Mouse (Mus musculus): ENCODE measurements around the gene Ccdc62. TPM values are rescaled to one million over a fixed set of nuclear protein-coding genes. Genes with fewer than 3 reads are reported as not detected.

The Ccdc62 gene
- polyA plus RNA-seq, 1 experiment from 2014 or later = 5.1 TPM

DNA sequence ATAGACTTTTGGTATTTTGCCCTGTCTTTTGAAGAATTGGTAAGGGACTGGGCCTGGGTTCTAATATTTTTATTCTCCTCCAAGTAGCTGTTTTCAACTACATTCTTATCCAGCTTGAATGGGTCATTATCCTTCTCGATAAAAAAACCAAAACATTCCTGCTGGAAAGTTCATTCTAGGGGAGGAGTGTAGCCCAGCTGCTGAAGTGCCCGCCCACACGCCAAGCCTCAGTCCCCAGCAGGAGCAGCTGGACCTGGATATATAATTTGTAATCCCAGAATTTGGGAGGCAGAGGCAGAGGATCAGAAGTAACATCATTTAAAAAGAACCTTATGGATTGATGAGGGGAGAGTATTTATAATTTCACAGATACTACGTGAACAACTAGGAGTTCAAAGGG lies 16.1 kb downstream of the Ccdc62 start:
- WGBS = 73% methylated on average over 4 of the region's 4 CpGs
- H3K4me3 ChIP-seq (replicated peaks) = no peak overlapping the region
- H3K4me2 ChIP-seq (replicated peaks) = no peak overlapping the region
- no peak for ATAC-seq
- no peaks in the 10 kb centered on the region for H3K4me1 ChIP-seq (replicated peaks)
- no peak overlapping the region for H3K27ac ChIP-seq
- H3K9me3 ChIP-seq = no peaks in the 10 kb centered on the region
- no peaks in the 10 kb centered on the region for H3K36me3 ChIP-seq
- no peaks in the 10 kb centered on the region for H3K27me3 ChIP-seq
- H3K9ac ChIP-seq (replicated peaks) = no peak overlapping the region

DNA sequence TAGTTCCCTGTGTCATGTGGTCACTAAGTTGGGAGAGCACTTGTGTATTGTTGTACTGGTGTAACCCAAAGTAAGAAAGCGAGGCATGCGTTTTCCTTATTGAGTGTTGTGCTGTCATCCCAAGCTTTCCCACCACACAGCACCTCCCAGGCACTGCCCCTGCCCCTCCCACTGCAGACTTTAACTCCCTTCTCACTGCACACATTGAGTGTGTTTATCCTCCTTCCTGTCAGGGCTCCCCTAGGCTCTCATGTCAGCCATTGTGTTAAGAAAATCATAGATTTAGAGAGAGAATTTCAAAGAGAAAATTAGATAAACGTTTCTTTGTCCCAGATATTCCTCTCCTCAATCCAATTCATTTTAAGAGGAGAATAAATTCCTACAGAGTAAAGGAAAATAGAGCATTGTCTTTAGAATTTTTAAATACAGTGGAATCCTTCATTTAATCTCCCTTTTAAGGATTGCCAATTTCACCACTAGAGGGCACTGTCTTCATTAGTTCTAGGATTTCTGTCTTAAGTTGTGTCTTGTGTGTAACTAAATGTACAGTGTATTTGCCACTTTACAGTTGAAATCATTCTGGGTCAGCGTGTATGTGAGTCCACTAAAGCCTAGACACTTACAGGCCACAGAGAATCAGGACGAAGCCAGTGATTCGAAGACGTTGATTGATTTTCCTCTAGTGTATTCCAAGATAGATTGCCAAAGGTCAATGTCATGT lies 16.7 kb downstream of the Ccdc62 start:
- H3K4me1 ChIP-seq (replicated peaks) = no peaks in the 10 kb centered on the region
- no peaks in the 10 kb centered on the region for H3K27me3 ChIP-seq
- H3K4me3 ChIP-seq (replicated peaks) = no peak overlapping the region
- H3K9ac ChIP-seq (replicated peaks) = no peak overlapping the region
- no peak overlapping the region for H3K27ac ChIP-seq
- ATAC-seq = no peak
- H3K36me3 ChIP-seq = no peaks in the 10 kb centered on the region
- no peak overlapping the region for H3K4me2 ChIP-seq (replicated peaks)
- 59% methylated on average over 7 of the region's 7 CpGs for WGBS
- H3K9me3 ChIP-seq = no peaks in the 10 kb centered on the region

DNA sequence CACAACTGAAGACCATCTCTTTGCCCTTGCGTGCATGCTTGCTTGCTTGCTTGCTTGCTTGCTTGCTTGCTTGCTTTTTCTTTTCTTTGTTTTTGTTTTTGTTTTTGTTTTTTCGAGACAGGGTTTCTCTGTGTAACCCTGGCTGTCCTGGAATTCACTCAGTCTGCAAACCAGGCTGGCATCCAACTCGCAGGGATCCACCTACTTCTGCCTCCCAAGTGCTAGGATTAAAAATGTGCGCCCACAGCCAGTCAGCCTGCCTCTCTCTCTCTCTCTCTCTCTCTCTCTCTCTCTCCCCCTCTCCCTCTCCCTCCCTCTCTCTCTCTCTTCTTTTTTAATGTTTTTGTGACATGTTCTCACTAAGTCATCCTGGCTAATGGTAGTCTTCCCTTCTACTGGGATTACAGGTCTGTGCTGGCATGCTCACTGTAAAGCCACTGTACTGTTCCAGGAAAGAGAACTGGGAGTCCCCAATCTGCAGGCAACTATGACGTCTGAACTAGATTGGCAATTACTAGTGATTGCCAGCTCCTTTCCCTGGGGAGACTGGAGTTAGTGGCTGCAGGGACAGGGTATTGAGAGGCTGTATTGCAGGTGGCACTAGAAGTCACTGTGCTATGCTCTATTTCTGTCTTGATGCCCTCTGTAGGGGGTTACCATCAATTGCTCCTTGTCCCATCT lies 22.0 kb downstream of the Ccdc62 start:
- Histone ChIP-seq H3K9ac (replicated peaks) (no peak overlapping the region), H3K36me3 (no peaks in the 10 kb centered on the region), H3K4me2 (replicated peaks) (no peak overlapping the region), H3K27ac (no peak overlapping the region), H3K4me1 (replicated peaks) (no peaks in the 10 kb centered on the region), H3K4me3 (replicated peaks) (no peak overlapping the region), H3K27me3 (no peaks in the 10 kb centered on the region), H3K9me3 (no peaks in the 10 kb centered on the region)
- 63% methylated on average over 5 of the region's 5 CpGs for WGBS
- no peak for ATAC-seq

DNA sequence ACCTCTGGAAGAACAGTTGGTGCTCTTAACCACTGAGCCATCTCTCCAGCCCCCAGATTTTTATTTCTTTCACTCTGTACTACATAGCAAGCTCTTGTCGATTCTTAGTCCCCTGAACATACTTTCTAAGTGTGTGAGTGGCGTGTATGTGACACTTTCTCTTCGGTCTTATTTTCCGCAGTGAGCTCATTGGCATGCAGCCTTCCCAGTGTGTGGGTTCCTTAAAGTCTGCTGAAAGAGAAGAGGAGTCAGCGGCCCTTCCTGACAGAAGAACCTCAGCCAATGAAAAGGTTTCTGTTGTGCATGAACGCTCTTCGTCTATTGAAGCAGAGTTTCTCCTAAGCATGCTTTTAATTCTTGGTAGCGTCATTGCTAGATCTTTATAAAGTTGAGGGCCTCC lies 26.7 kb downstream of the Ccdc62 start:
- Histone ChIP-seq H3K27ac (no peak overlapping the region), H3K36me3 (no peaks in the 10 kb centered on the region), H3K4me1 (replicated peaks) (no peaks in the 10 kb centered on the region), H3K27me3 (no peaks in the 10 kb centered on the region), H3K9ac (replicated peaks) (no peak overlapping the region), H3K9me3 (no peaks in the 10 kb centered on the region), H3K4me2 (replicated peaks) (no peak overlapping the region), H3K4me3 (replicated peaks) (no peak overlapping the region)
- WGBS = 76% methylated on average over 8 of the region's 8 CpGs
- no peak for ATAC-seq

DNA sequence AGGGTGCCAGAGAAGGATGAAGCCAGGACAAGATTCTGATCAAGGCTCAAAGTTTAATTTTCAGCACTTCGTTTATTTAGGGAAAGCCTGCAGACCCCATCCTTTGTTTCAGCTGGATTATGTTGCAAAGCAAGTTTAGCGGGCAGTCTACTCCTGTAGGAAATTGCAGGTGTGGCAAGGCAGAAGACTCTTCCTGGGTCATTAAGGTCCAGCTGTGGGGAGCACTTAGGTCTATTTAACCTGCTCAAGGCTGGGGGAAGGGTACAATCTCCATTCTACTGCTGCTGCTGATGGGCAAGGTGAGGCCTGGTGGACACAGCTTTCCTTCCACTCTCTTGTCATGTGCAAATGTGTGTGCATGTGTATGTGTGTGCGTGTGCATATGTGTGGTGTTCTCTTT lies 28.5 kb downstream of the Ccdc62 start:
- no peaks in the 10 kb centered on the region for H3K27me3 ChIP-seq
- ATAC-seq = no peak
- H3K9me3 ChIP-seq = no peaks in the 10 kb centered on the region
- no peak overlapping the region for H3K4me2 ChIP-seq (replicated peaks)
- H3K9ac ChIP-seq (replicated peaks) = no peak overlapping the region
- H3K27ac ChIP-seq = no peak overlapping the region
- no peak overlapping the region for H3K4me3 ChIP-seq (replicated peaks)
- WGBS = 82% methylated on average over 3 of the region's 3 CpGs
- H3K4me1 ChIP-seq (replicated peaks) = no peaks in the 10 kb centered on the region
- H3K36me3 ChIP-seq = no peaks in the 10 kb centered on the region

DNA sequence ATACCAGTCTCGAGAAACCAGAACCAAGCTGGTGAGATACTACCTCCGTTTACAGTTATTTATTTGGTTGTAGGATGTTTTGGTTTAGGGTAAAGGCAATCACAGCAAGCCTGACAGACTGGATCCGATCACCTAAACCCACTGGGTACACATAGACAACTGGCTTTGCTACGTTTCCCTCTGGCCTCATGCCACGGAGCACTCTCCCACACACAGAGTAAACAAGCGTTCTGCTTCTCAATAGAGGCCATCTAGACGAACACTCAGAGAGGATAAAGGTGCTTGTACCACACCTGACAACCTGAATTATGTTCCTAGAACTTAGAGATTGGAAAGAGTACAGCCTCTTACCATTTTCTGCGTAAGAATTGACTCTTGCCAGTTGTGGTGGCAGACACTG lies 29.6 kb downstream of the Ccdc62 start:
- ATAC-seq = no peak
- H3K27me3 ChIP-seq = no peaks in the 10 kb centered on the region
- no peak overlapping the region for H3K4me2 ChIP-seq (replicated peaks)
- no peak overlapping the region for H3K4me3 ChIP-seq (replicated peaks)
- 86% methylated on average over 8 of the region's 8 CpGs for WGBS
- H3K9me3 ChIP-seq = no peaks in the 10 kb centered on the region
- H3K27ac ChIP-seq = no peak overlapping the region
- no peaks in the 10 kb centered on the region for H3K36me3 ChIP-seq
- no peak overlapping the region for H3K9ac ChIP-seq (replicated peaks)
- no peaks in the 10 kb centered on the region for H3K4me1 ChIP-seq (replicated peaks)

DNA sequence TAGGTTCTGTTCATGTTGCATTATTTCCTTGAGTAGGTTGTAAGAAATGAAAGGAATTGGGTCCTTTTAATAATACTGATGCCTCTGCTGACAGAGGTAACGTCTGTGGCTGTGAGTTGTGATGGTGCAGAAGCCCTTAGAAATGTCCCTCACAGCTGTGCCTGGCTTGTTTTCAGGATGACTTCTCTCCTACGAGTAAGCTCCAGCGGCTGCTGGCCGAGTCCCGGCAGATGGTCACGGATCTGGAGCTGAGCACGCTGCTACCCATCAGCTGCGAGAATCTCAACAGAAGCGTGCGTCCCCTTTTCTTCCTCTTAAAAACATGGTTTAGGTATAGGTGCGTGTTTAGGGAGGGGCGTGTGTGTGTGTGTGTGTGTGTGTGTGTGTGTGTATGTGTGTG lies 30.6 kb downstream of the Ccdc62 start:
- Histone ChIP-seq H3K9ac (replicated peaks) (no peak overlapping the region), H3K36me3 (no peaks in the 10 kb centered on the region), H3K27ac (no peak overlapping the region), H3K4me2 (replicated peaks) (no peak overlapping the region), H3K9me3 (no peaks in the 10 kb centered on the region), H3K27me3 (no peaks in the 10 kb centered on the region), H3K4me3 (replicated peaks) (no peak overlapping the region), H3K4me1 (replicated peaks) (no peaks in the 10 kb centered on the region)
- ATAC-seq = no peak
- WGBS = 86% methylated on average over 12 of the region's 12 CpGs

DNA sequence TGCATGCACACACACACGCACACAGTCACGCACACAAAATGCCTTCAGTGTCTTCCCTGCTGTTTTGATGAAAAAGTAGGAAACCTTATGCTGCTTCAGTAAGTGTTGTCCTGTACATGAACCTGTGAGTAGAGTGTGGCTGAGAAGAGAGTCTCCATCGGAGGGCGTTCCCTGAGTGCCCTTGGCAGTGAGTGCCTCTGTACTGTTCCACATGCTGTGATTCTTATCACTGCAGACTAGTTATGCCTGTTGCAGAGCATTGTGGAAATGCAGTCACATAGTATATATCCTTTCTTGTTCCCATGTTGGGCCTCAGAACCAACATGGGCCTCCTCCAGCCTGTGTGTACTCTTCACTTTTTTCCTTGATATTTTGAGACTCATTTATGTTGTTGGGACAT lies 33.7 kb downstream of the Ccdc62 start:
- Histone ChIP-seq H3K9ac (replicated peaks) (no peak overlapping the region), H3K27ac (no peak overlapping the region), H3K4me1 (replicated peaks) (no peaks in the 10 kb centered on the region), H3K36me3 (no peaks in the 10 kb centered on the region), H3K27me3 (no peaks in the 10 kb centered on the region), H3K4me2 (replicated peaks) (no peak overlapping the region), H3K4me3 (replicated peaks) (no peak overlapping the region), H3K9me3 (no peaks in the 10 kb centered on the region)
- 97% methylated on average over 4 of the region's 4 CpGs for WGBS
- no peak for ATAC-seq

DNA sequence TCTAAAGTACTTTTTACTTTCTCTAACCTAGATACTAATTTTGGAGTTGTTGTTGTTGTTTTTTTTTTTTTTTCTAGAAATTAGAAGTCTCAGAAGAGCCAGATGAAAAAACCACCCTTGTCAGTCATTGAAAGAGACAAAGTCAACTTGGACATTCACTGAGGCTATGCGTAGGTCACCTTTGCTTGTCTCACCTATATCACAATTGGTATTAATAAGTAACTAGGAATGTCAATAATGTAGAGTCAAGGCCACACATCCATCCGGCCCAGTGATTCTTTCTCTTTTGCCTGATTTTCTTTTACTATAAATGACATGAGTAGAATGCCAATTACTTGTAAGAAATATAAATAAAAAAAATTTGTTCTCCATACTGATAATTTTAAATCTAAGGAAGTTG lies 36.3 kb downstream of the Ccdc62 start:
- no peaks in the 10 kb centered on the region for H3K9me3 ChIP-seq
- WGBS = 96% methylated on average over 2 of the region's 2 CpGs
- H3K27ac ChIP-seq = no peak overlapping the region
- H3K4me3 ChIP-seq (replicated peaks) = no peak overlapping the region
- H3K36me3 ChIP-seq = no peaks in the 10 kb centered on the region
- H3K27me3 ChIP-seq = no peaks in the 10 kb centered on the region
- no peak overlapping the region for H3K4me2 ChIP-seq (replicated peaks)
- no peak for ATAC-seq
- H3K9ac ChIP-seq (replicated peaks) = no peak overlapping the region
- no peaks in the 10 kb centered on the region for H3K4me1 ChIP-seq (replicated peaks)

DNA sequence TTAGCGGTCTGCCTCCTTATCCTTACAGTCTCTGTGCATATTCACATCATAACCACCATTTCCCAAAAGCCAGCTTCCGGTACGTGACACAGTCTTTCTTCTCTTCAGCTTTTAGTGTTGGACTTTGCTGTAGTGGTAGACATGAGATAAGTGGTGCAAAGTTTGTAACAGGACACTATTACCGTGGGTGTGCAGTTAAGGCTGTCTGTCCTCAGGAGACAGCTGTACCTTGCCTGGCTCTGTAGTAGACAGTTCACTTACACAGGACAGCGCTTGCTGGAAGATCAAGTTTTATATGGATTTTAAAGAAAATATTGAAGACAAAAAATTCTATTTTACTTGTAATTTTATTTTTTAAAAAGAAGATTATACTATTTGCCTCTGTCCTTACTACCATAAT lies 38.0 kb downstream of the Ccdc62 start:
- no peak overlapping the region for H3K27ac ChIP-seq
- 91% methylated on average over 5 of the region's 5 CpGs for WGBS
- no peaks in the 10 kb centered on the region for H3K36me3 ChIP-seq
- no peaks in the 10 kb centered on the region for H3K27me3 ChIP-seq
- H3K9ac ChIP-seq (replicated peaks) = no peak overlapping the region
- H3K4me1 ChIP-seq (replicated peaks) = 0 out of 2 replicates have a peak, but pooled peaks cover 5% of the 10 kb centered on the region
- H3K4me3 ChIP-seq (replicated peaks) = no peak overlapping the region
- no peaks in the 10 kb centered on the region for H3K9me3 ChIP-seq
- no peak for ATAC-seq
- H3K4me2 ChIP-seq (replicated peaks) = no peak overlapping the region

DNA sequence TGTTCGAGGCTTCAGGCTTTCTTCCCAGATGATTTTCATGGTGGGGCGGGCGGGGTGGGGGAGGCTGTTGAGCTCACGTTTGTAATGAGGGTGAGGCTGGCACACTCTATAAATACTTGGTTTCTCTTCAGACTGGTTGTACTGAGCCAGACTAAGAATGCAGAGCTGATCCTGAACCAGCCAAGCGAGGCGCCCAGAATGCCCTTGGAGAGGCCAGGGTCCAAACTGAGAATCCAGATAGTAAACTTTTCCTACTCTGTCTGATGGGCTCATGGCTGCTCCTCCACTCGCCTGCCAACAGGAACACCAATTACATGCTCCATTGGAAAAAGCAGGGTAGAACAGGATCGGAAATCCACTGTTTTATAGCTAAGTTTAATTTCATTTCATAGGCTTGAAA lies 38.7 kb downstream of the Ccdc62 start:
- WGBS = 71% methylated on average over 8 of the region's 8 CpGs
- no peak overlapping the region for H3K4me2 ChIP-seq (replicated peaks)
- ATAC-seq = no peak
- H3K36me3 ChIP-seq = no peaks in the 10 kb centered on the region
- no peaks in the 10 kb centered on the region for H3K9me3 ChIP-seq
- no peaks in the 10 kb centered on the region for H3K27me3 ChIP-seq
- H3K4me3 ChIP-seq (replicated peaks) = no peak overlapping the region
- no peak overlapping the region for H3K27ac ChIP-seq
- peaks cover 7% of the 10 kb centered on the region; the same call in 1 of the 2 replicates for H3K4me1 ChIP-seq (replicated peaks)
- no peak overlapping the region for H3K9ac ChIP-seq (replicated peaks)

DNA sequence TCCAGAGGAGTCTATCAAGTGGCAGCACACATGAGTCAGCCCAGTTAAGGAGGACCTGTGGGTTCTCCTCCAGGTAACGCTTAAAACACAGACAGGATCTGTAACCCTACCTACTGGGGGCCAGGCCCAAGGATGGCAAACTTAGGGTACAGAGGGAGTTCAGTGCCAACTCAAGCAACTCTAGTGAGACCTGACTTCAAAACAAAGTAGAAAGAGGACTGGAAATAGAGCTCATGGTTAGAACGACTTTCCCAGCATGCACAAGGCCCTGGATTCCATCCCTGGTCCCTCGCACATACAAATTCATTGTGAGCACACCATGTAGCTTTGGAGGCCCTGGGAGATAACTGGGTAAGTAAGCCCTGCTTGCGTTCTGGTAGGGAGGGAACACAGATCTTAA lies 40.1 kb downstream of the Ccdc62 start:
- peaks cover 10% of the 10 kb centered on the region for H3K27me3 ChIP-seq
- H3K4me1 ChIP-seq (replicated peaks) = peaks cover 19% of the 10 kb centered on the region
- ATAC-seq = no peak
- WGBS = 88% methylated on average over 4 of the region's 4 CpGs
- no peaks in the 10 kb centered on the region for H3K9me3 ChIP-seq
- H3K4me2 ChIP-seq (replicated peaks) = no peak overlapping the region
- no peak overlapping the region for H3K9ac ChIP-seq (replicated peaks)
- H3K36me3 ChIP-seq = no peaks in the 10 kb centered on the region
- no peak overlapping the region for H3K27ac ChIP-seq
- H3K4me3 ChIP-seq (replicated peaks) = no peak overlapping the region

DNA sequence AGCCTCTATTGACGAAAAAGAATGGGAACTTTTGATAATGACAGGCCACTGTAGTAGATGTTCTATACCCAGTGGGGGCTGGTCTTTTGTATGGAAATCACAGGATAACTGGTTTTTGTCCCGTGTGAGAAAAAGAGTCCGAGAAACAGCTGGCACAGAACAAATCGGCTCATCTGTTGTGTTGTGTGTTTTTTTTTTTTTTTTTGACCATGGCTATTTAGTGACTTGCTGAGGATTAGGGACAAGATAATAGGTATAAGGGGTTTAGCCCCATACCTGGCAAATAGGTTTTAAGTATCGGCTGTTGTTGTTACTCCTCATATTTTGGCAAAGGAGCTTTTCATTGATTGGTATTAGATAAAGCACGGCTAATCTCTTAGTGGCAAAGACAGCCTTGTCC lies 42.0 kb downstream of the Ccdc62 start:
- H3K36me3 ChIP-seq = no peaks in the 10 kb centered on the region
- H3K4me3 ChIP-seq (replicated peaks) = no peak overlapping the region
- 59% methylated on average over 6 of the region's 6 CpGs for WGBS
- H3K4me2 ChIP-seq (replicated peaks) = no peak overlapping the region
- H3K9ac ChIP-seq (replicated peaks) = no peak overlapping the region
- H3K27ac ChIP-seq = no peak overlapping the region
- H3K27me3 ChIP-seq = peaks cover 21% of the 10 kb centered on the region
- ATAC-seq = no peak
- no peaks in the 10 kb centered on the region for H3K9me3 ChIP-seq
- H3K4me1 ChIP-seq (replicated peaks) = peaks cover 26% of the 10 kb centered on the region

Measured in midbrain, embryonic 13.5 days (tissue).